Mouse (Mus musculus): ENCODE measurements around the gene Selenoi. TPM values are rescaled to one million over a fixed set of nuclear protein-coding genes. Genes with fewer than 3 reads are reported as not detected.
"Not testable (repeated sequence)": the region's sequence is repeated elsewhere in the genome, so short reads cannot be mapped to it uniquely, and the experiment has no call there.

Gene Selenoi
- total RNA-seq (2021): 10 to 100 TPM; 16.6 to 18.5 TPM
- long read RNA-seq, experiment 1, full-length matches to known transcripts: 2 of 3 reads
- long read RNA-seq, experiment 1, partial matches to known transcripts: 0 of 3 reads
- long read RNA-seq, experiment 1, other reads (novel, unspliced or antisense): 1 of 3 reads
- long read RNA-seq, experiment 2, full-length matches to known transcripts: 4 of 6 reads
- long read RNA-seq, experiment 2, partial matches to known transcripts: 0 of 6 reads
- long read RNA-seq, experiment 2, other reads (novel, unspliced or antisense): 2 of 6 reads

DNA sequence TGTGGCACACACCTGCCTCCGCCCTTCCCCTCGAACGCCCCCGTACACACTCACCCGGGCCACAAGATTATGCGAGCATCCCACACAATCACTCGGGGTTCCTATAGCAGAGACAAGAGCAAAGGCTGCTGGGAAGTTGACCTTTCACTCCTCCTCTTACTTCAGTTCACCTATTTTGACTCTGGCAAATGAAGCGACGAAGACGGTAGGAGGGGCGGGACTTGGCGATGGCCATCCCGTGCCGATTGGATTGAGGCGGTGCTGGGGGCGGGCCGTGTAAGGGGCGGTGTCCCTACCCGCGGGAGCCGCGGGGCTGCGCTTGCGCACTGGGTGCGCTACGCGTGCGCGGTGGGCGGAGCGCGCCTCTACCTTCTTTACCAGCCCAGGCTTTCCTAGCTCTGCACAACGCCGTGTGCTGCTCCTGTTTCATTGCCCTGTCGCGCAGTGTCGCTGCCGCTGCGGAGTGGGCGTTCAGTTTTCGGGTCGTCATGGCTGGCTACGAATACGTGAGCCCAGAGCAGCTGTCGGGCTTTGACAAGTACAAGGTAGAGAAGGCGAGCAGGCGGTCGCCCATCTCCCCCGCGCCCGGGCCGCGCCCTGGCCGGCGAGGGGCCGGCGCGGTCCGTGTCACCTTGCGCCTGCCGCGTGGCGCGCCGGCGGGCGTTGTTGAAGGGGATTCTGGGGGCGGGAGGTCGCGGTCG is at the start of gene Selenoi:
Gene Selenoi, plus strand, starts transcription at position 311 of the 701 bp plus-strand sequence.
- DNase-seq: peak; percentile 99

DNA sequence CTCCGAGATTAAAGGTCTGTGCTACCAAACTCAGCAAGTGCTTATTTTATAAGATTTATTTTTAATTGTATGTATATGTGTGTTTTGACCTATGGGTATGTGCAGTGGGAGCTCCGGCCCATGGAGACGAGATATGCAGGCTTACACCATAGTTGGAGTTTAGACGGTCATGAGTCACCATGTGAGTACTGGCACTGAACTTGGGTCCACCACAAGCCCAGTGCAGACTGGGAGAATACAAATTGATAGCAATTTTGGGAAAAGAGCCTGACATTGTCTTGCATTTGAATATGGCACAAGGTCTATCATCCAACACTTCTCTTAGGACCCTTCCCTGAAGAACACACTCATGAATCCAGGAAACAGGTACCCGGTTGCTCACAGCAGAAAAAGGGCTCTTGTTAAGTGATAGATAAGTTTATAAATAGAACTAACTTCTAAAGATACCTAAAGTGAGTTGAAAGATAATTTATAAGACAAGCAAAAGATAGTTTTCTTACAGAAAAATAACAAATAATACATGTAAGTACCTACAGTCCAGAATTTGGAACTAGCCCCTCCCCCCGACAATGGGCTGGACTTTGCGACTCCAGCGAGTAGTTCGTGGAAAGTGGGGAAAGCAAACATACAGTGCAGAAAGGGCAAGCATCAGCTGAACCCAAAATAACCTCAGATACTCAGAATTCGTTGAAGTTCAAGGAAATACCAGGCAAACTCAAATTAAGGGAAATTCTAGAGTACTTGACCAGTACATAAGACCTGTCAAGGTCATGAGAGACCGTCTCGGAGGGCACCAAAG is 44.5 kb upstream of the Selenoi start:
- DNase-seq: no peak

DNA sequence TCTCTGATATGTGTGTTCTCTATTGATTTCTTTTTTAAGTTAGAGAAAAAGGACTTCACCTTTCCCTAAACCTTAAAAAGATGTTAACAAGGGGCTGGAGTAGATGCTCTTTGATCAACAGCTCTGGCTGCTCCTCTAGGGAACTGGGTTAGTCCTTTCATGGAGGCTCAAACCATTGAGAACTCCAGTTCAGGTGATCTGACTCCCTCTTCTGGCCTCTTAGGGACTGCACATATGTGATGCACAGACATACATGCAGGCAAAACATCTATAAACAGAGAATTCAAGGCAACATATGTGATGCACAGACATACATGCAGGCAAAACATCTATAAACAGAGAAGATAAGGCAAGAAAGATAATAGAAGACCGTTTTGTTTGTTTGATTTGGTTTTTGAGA is 39.9 kb upstream of the Selenoi start:
- no peak for DNase-seq

DNA sequence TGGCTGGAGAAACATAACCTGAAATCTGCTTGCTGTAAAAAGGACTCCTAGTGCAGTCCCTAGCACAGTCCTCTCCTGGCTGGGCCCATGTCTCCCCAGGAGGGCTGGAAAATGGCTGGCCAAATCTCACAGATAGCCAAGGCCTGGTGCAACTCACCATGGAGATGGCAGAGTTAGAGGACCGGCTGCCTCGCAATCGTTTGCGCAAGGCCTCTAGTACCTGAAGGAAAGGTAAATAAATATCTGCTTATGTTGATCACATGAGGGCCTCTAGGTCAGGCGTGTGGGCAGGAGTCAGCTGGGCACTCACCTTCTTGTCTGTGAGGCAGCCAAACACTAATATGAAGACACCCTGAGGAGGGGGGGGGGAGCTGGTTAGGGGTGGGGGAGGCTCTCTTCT is 37.0 kb upstream of the Selenoi start:
- no peak for DNase-seq

DNA sequence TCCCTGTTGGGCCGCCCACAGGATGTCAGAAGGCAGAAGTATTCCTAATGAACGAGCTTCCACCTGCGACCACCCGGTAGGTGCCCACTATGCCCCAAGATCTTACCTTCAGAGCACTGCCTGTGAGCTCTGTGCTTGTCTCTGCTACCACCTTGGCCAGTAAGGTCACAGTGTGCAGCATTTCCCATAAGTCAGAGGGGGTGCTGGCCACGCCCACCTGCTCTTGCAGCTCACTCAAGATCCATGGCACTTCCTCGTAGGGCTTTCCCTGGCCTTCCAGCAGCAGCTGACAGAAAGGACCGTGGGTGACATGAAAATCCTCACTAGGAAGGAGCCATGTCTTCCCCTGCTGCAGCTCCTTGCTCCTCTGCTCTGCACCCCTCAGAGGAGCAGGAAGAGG is 34.1 kb upstream of the Selenoi start:
- no peak for DNase-seq

DNA sequence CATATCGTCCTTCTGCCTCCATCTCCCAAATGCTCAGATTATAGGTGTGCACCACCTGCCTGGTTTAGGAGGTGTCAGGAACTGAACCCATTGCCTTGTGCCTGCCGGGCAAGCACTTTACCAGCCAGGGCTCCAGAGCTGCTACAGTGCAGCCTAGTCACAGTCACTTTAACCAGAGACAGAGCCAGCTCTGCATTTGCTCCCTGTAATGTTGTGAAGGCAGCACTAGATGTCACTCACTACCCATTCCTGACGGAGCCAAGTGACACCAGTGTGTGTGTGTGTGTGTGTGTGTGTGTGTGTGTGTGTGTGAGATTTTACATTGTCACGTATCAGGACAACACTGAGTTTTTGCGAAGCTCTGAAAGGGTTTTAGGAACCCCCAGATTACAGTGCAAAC is 30.9 kb upstream of the Selenoi start:
- DNase-seq: peak in 1 of 2 experiments; percentile 35

DNA sequence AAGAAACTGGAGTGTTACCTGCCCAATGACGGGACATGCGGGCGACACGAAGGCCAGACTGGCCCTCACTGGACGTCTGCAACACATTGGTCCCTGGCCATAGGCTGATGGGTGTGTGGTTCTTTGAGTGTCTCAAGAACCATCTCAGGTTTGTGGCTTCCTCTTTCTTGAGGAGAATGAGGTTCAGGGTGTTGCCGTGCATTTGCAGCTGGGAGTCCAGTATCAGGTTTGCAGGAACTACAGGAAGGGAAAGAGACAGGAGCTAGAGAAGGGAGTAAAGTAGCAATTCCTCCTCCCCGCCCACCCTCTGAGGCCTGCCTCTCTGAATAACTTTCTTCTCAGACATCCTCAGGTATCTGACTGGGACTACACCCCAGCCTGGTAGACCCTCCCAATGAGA is 30.2 kb upstream of the Selenoi start:
- no peak for DNase-seq

DNA sequence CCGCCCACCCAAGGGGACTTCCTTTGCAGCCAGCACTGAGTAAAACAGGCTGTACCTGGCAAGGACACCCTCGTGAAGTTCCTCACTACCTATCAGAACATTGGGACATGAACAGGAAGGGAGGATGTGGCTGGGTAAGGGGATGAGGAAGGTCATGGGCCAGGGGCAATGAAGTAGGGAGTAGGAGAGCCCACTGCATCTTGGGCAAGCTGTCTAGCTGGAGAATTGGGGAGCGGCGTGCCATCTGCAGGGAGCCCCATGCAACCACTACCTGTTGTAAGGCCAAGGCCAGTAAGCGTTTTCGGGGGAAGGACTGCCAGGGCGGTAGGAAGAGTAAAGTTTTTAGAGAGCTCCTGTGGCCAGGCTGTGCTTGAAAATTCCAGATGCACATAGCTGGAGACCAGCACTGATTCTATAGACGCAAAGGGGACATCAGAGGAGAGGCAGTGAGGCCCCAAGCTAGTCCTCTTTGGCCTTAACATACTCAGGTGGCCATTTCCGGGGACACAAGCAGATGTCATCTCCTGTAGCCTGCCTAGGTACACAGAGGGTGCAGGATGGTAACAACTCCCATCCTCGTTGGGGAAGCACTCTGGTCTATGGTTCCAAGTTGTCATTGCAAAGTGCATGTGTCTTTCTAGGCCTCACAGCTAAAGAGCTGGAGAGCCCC is 29.0 kb upstream of the Selenoi start:
- DNase-seq: no peak

DNA sequence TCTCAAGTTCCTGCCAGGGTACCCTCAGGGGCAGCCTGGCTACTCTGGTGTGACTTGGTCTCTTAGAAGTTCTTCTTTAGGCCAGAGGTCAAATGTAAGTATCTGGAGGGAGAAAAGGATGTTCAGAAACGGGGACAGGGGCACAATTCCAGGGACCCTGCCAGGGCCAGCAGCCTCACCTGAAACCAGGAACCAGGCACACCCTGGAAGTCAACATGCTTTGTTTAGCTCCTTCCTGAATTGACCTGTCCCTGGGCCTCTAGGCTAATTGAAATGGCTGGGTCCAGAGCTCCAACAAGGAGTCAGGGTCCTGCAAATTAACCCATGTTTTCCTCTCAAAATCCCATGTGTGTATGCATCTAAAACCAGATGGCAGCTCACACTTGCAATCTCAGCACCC is 27.9 kb upstream of the Selenoi start:
- no peak for DNase-seq

DNA sequence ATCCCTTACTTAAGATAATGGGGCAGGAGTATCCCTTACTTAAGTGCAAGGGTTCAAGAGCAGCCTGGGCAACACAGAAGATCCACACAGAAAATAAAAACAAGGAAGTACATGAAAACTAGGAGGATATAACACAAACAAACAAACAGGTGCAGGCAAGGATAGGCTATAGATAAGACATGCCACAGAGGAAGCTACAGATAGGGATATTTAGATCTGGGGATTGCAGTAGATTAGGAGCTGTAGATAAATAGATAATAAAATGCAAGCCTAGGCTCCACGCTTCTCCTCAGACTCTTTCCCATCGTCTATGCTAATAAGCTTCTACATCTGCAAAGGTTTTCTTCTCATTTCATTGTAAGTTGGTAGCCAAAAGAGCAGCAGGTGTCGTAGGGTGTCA is 27.3 kb upstream of the Selenoi start:
- DNase-seq: no peak

DNA sequence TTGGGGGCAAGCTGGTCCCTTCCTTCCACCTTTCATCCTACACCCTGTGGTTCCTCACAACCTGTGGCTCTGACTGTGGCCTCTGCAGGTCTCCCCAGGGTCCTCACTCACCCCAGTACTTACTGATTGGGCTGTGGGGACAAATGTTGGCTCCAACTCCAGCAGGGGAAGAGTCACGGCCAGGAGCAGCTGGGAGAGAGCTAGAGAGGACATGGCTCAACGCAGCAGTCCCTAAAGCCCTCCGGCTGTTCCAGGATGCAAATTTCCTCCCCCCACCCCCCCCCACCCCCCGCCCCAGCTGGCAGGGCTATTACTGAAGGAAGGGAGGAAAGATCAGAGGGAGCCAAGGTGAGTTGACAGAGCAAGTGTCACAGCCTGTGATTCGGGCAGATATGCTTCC is 26.9 kb upstream of the Selenoi start, which contains the start of gene Adgrf3:
Gene Adgrf3, minus strand, starts transcription at position 230 of the 400 bp plus-strand sequence.
- DNase-seq: no peak

DNA sequence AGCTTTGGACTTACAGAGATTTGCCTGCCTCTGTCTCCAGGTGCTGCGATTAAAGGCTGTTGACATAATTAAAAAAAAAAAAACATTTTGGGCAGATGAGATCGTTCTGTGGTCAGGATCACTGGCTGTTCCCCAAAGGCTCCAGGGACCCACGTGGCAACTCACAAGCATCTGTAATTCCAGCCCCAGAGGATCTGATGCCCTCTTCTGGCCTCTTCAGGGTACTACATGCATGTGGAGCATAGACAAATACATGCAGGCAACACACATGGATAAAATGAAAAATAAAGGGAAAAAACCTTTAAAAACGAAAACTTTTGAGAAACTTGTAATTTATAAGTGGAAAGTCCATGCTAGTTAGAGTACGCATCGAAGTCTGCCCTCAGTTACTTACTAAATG is 25.1 kb upstream of the Selenoi start:
- DNase-seq: no peak

DNA sequence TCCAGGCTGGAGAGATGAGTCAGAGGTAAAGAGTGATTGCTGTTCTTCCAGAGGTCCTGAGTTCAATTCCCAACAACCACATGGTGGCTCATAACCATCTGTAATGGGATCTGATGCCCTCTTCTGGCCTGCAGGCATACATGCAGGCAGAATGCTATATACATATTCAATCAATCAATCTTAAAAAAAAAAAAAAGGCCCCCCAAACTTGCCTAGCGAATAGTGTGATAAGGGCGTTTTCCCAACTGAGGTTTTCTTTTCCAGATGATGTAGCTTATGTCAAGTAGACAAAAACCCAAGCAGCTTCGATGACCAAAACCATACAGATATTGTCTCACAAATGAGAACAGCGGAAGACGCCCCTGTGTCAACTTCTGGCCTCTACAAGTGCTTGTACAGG is 21.6 kb upstream of the Selenoi start:
- not testable (repeated sequence) for DNase-seq

DNA sequence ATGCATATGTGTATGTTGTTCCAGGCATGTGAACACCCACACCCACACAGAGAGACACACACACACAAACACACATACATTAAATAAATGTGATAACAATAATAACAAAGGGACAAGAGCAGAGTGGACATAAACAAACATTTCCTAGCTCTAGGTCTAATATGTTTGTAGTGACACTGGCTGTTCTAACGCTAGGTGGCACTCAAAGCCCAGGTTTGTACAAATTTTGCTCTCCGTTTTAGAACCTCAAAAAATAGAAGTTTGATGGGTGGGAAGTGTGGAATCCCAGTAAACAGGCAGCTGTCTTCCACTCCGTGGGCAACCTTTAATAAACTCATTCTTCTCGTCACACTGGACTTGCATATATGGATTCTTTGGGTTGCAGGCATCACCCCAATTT is 17.5 kb upstream of the Selenoi start:
- DNase-seq: peak; percentile 44 to 85

DNA sequence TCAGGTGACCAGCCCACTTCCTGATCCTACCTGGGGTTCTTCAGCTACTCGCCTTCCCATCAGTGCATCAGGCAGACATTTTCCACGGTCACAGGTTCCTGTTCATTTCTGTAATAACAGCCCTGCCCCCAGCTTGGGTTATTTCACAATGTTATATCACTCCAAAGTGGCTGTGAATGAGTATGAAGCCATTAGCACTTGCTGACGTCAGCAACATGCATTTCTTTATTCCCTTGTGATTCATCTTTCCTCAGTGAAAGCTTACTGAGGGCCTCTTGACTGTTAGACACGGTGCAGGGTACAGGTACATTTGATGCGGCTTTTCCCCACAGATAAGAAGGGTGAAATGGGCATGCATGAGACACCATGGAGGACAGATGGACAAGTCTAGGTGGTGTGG is 16.4 kb upstream of the Selenoi start:
- no peak for DNase-seq

DNA sequence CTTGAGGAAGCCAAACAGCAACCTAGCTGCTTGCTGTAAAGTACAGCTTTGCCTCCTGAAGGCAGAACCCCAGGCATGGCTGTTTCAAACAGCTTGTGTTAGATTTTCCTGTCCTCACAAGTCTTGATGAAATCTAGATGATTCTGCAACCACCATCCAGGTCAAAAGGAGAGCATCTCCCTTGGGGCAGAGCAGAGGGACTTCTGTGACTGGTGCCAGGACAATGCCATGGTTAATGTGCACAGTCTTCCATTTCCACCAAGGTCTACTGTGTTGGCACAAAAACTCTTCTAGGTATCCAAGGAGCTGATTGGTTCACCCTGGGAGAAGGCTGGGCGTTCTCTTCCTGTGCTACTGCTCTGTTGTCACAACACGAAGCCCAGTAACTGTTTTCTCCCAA is 12.7 kb upstream of the Selenoi start:
- DNase-seq: no peak

DNA sequence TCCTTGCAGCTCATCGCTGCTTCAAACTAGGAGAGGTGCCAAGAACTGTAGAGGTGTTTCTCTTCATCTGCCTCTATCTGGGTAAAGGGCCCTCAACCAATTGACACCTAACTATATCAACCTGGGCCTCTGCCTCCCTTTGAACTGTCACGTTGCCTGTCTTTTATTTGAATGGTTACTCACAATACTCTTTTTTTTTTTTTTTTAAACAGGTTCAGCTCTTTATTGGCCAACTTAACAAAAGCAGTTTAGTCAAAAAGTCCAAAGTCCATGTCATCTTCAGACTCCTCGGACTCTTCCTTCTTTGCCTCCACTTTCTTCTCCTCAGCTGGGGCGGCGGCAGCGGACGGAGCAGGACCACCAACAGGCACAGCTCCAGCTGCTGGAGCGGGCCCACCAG is 11.7 kb upstream of the Selenoi start:
- DNase-seq: no peak

DNA sequence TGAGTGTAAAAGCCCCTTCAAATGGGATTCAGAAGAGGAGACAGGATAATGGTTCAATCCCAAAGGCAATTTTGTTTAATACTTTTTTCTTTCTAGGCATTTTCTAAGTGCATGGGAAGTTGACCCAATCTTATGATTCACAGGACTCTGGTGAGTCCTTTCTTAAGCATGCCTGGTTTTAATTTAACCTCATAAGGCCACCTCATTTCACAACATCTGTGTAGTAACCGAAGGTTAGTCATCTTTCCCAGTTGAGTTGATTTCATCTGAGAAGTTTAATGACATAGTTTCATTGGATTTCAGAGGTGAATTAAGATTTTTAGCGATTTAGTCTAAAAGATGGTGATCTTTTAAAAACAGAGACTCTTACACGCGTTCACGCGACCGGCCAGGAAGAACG is 9.7 kb upstream of the Selenoi start:
- no peak for DNase-seq

DNA sequence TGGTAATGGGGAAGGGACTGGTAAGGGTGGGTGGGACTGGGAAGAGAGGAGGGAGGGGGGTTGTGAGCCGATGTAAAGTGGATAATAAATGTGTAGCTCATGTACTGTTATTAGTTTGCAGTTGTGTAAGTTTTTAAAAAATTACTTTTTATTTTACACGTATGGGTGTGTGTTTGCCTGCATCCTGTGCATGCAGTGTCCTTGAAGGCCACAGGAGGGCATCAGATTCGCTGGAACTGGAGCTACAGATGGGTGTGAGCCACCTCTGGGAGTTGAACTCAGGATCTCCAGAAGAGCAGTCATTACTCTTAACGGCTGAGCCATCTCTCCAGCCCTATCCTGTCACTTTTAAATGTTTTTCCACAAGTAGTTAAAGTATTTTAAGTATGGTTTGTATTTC is 1.5 kb upstream of the Selenoi start:
- DNase-seq: peak; percentile 10 to 17

DNA sequence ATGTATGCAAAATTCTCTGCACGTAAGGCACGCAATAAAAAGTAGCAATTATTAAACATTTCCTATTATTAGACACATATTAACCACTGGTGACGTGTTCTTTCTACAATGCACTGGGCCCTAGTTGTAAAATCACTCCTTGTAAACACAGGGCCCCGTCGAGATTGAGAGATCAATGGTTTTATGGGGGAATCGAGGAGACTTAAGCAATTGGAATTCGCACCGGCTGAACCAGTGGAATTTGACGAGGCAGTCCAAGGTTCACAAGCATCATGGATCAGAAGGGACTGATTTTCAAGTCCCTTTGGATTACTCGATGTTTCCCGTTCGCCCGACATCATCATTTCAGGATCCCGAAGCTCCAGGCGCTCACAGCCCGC is 500 bp upstream of the Selenoi start:
- DNase-seq: no peak

DNA sequence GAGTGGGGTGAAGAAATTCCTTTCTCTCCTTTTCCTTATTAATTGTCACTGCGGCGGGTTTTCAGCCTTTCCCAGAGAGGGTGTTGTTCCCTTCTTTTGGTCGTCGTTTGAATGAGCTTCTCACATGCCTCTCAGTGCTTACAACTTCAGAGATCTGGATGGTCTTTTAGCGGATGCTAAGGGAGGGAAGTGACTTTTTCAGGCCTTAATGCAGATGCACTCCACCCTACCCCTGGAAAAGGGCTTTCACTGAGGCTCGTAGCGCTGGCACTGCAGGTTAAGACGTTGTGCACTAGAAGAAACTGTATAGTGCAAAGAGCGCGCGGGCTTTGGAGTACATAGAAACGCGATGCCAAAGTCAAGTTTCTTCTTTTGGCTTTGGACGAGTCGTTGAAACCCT is 661 bp downstream of the Selenoi start:
- no peak for DNase-seq

DNA sequence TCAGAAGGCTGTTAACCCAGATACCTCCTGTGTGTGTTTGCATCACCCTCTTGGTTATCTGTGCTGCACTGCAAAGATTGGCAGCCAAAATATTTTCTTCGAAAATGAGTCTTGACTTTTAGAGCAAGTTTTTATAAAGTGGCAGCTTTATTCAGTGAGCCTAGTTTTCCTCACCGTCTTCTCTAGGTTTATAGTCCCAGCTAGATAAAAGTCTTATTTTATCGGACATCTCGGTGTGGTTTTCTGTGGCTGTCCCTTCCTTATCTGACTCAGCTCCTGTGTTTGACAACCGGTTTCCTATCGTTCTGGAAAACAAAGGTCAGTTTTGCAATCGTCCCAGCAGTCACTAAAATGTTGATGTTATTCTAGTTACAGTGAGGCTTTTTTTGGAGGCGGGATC is 1.6 kb downstream of the Selenoi start:
- no peak for DNase-seq

DNA sequence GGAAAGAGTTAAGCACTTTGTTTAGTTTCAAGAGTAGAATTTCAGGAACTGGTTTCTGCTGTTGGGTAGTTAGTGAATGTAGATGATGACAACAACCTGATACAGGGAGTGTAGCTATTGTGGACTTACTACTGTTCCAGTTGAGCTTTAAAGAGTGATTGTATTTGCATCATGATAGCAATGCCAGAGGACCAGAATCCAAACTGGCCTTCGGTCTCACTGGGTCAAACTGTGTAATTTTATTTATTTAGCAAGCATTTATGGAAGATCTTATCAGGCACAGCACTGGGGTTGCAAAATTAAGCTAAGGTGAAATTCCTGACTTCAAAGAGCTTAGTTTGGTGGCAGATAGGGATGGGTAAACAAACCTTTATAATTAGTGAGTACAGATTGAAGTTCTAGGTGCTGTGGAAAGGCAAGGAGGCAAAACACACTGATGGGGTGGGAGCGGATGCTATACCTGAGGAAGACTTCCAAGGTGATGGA is 3.3 kb downstream of the Selenoi start:
- DNase-seq: no peak
